Mouse (Mus musculus) liver, postnatal 0 days (tissue): ENCODE data around the gene Nudt4.

Source experiments
- CTCF ChIP-seq: sonication (generic); IDR thresholded peaks from 2 replicates; pipeline ENCODE4 v1.5.1; 2016; ENCODE audit warnings: antibody characterized with exemption, low read depth
- EP300 ChIP-seq: IDR thresholded peaks from 2 replicates; pipeline ENCODE4 v1.6.1; 2016; ENCODE audit warnings: antibody characterized with exemption, low read depth, mild to moderate bottlenecking

DNA sequence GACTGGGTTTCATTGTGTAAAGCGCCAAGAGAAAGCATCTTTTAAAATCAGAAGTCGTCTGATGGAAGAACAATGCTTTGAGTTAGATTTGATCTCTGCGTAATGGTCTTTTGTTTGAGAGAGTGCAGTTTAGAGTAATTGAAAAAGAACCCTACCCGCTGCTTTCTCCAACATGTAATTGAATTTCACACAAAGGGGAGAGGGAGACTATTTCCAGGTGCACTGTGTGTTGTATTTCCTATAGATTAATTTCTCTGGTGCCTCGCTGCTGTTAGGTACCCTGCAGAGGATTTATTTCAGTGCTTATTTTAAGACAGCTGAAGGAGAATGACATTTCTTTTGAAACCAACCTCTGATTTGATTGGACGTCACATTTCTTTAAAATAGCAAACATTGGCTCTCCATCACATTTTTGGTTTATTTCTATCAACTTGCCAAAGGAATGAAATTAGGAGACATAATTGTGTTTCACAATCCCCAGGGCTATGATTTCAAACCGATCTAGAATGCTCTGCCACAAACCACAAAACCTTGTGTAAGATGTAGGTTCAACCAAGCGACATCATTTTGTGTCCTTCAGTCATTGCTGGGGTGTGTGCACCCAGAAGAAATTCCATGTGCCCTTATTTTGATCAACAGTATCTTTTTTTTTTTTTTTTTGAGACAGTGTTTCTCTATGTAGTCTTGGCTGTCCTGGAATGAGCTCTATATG lies 23.7 kb upstream of the Nudt4 start:
- TF ChIP-seq CTCF (no peak), EP300 (no peak)
